Mouse (Mus musculus) heart, embryonic 14.5 days (tissue): ENCODE data around the gene Adam8. TPM values are rescaled to one million over a fixed set of nuclear protein-coding genes. Genes with fewer than 3 reads are reported as not detected.

Source experiments
- ATAC-seq: fragments of 200-750 bp; cut with Nextera tagmentation; 2 replicates; pipeline ENCODE4 v1.8.0; 2017; ENCODE audit warnings: low read depth, moderate TSS enrichment; ENCODE audit not compliant: insufficient number of reproducible peaks, insufficient read depth, low FRiP score
- H3K27ac ChIP-seq, 2 experiments: fragments of 200-500 bp in 1 of 2; fragments of 300-500 bp in 1 of 2; sonication (generic) in 1 of 2; replicated peaks in 1 of 2; 2 replicates each; pipeline ENCODE4 v1.5.1; 2012 to 2014; ENCODE audit warnings: low read depth in 2 of 2, low read length in 2 of 2, control low read depth in 1 of 2, mild to moderate bottlenecking in 1 of 2, mixed read lengths in 1 of 2; ENCODE audit not compliant: control insufficient read depth in 1 of 2, insufficient read depth in 1 of 2
- H3K27me3 ChIP-seq: fragments of 300-500 bp; sonication (generic); 2 replicates; pipeline ENCODE4 v1.6.1; 2014; ENCODE audit warnings: mild to moderate bottlenecking, low read length, control low read depth; ENCODE audit not compliant: control insufficient read depth, insufficient read depth
- H3K36me3 ChIP-seq: fragments of 300-500 bp; sonication (generic); 2 replicates; pipeline ENCODE4 v1.6.1; 2014; ENCODE audit warnings: mild to moderate bottlenecking, control low read depth, low read length, mixed read lengths; ENCODE audit not compliant: control insufficient read depth, insufficient read depth
- H3K4me1 ChIP-seq, 2 experiments: fragments of 200-500 bp in 1 of 2; fragments of 300-500 bp in 1 of 2; sonication (generic) in 1 of 2; 2 replicates each; pipeline ENCODE4 v1.6.1; 2012 to 2014; ENCODE audit warnings: low read length in 2 of 2, control low read depth in 1 of 2, mixed read lengths in 1 of 2; ENCODE audit not compliant: control insufficient read depth in 2 of 2, insufficient read depth in 2 of 2
- H3K4me2 ChIP-seq: fragments of 300-500 bp; sonication (generic); 2 replicates; pipeline ENCODE4 v1.6.1; 2014; ENCODE audit warnings: mild to moderate bottlenecking, low read length
- H3K4me3 ChIP-seq, 2 experiments: fragments of 200-500 bp in 1 of 2; fragments of 300-500 bp in 1 of 2; sonication (generic) in 1 of 2; 2 replicates each; pipeline ENCODE4 v1.5.1; 2012 to 2014; ENCODE audit warnings: low read length in 2 of 2, mild to moderate bottlenecking in 2 of 2, control low read depth in 1 of 2, low read depth in 1 of 2, moderate library complexity in 1 of 2; ENCODE audit not compliant: control insufficient read depth in 1 of 2, insufficient read depth in 1 of 2
- H3K9ac ChIP-seq: fragments of 300-500 bp; sonication (generic); 2 replicates; pipeline ENCODE4 v1.6.1; 2014; ENCODE audit warnings: mild to moderate bottlenecking, low read length
- H3K9me3 ChIP-seq: fragments of 300-500 bp; sonication (generic); 2 replicates; pipeline ENCODE4 v1.6.1; 2016; ENCODE audit warnings: low read length, control low read depth; ENCODE audit not compliant: control insufficient read depth
- WGBS: fragments of 180-500 bp; shearing (Covaris S2); extraction: QIAGEN DNeasy Blood & Tissue Kit; methylation state at CpG from one replicate; pipeline ENCODE4 v1.1.7; 2014; 5-methylcytosine and 5-hydroxymethylcytosine counted together
- polyA plus RNA-seq: library from polyadenylated mRNA; unstranded; fragments of >200 nt; fragmentation: Nextera tagmentation; extraction: Ambion mirVana; gene quantifications from 2 replicates; pipeline ENCODE4 v1.2.1, GENCODE M21; 2014

Gene Adam8
- polyA plus RNA-seq, 1 experiment from 2014 or later: 0.82 TPM

DNA sequence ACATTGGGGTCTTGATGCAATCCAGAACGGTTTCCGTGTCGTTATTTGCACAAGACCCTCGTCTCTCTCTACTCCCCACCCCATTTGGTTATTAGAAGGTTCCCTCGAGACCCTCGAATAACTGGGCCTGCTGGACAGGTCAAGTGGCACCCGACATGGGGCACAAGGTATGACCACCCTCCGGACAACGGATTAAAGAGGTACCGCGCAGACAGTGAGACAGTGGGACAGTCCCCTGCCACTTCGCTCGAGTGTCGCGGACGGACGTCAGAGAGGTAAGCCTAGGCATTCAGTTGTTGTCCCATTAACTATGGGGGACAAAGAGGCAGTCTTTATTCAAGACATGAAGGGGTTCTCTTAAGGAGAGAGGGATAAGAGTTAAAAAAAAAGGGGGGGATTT lies 19.0 kb upstream of the Adam8 start:
- Histone ChIP-seq H3K27me3 (no peaks in the 10 kb centered on the region), H3K9me3 (no peaks in the 10 kb centered on the region), H3K9ac (no peak overlapping the region), H3K36me3 (peaks cover 37% of the 10 kb centered on the region), H3K4me2 (no peak overlapping the region), H3K4me3 (no peak overlapping the region), H3K27ac (no peak overlapping the region), H3K4me1 (no peaks in the 10 kb centered on the region)
- WGBS: 96% methylated on average over 17 of the region's 17 CpGs
- no peak for ATAC-seq

DNA sequence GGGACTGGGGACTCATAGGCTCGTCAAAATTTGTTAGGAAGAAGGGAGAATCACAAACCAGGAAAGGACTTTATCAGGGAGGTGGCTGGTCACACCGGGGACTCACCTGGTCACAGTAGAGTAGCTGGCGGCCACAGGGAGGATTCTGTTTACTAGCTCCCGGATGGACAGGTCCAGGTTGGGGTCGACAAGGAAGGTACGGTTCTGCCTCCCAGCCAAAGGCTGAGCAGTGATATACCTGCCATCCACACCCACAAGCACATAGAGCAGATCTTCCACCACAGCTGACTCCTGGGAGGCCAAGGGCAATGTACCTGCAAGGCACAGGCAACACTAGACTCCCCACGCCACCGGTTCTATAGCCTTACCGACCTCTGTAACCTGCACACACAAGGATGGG lies 15.4 kb upstream of the Adam8 start:
- H3K36me3 ChIP-seq: peaks cover 67% of the 10 kb centered on the region
- no peak overlapping the region for H3K27ac ChIP-seq
- no peaks in the 10 kb centered on the region for H3K27me3 ChIP-seq
- H3K4me2 ChIP-seq: no peak overlapping the region
- WGBS: 90% methylated on average over 9 of the region's 9 CpGs
- no peak overlapping the region for H3K9ac ChIP-seq
- no peak for ATAC-seq
- no peaks in the 10 kb centered on the region for H3K4me1 ChIP-seq
- no peaks in the 10 kb centered on the region for H3K9me3 ChIP-seq
- H3K4me3 ChIP-seq: no peak overlapping the region

DNA sequence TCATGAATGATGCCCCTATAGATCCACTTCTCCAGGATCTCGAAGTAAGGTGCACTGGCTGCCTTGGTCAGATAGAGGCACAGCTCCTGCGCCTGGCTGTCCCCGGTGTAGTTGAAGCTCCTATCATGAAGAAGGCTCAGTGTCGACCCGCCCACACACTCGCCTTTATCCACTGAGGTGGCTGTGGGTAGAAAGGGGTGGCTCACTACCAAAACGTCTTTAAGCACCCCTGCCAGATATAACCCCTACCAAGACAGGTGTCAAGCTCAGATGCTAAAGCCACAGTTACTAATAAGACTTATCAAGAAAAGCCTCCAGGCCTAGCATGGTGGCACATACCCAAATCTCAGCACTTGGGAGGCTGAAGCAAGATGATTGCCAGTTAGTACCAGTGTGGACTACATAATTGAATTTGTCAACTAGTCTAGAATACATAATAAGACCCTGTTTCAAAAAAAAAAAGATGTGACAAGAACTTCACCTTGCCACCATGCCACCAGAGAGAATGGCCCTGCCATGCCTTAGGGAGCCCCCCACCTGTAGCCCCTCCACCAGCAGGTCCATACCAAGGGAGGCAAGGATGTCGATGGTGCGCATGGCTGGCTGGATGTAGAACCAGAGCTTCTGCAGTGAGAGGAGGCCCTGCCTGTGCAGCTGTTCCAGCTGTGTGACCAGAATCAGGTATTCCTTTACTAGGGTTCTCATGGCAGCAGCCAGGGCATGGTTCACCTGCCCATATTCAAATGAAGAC lies 14.7 kb upstream of the Adam8 start:
- H3K9ac ChIP-seq: no peak overlapping the region
- no peak for ATAC-seq
- no peaks in the 10 kb centered on the region for H3K27me3 ChIP-seq
- no peak overlapping the region for H3K4me3 ChIP-seq
- H3K4me2 ChIP-seq: no peak overlapping the region
- peaks cover 74% of the 10 kb centered on the region for H3K36me3 ChIP-seq
- WGBS: 89% methylated on average over 9 of the region's 9 CpGs
- no peak overlapping the region for H3K27ac ChIP-seq
- no peaks in the 10 kb centered on the region for H3K9me3 ChIP-seq
- no peaks in the 10 kb centered on the region for H3K4me1 ChIP-seq

DNA sequence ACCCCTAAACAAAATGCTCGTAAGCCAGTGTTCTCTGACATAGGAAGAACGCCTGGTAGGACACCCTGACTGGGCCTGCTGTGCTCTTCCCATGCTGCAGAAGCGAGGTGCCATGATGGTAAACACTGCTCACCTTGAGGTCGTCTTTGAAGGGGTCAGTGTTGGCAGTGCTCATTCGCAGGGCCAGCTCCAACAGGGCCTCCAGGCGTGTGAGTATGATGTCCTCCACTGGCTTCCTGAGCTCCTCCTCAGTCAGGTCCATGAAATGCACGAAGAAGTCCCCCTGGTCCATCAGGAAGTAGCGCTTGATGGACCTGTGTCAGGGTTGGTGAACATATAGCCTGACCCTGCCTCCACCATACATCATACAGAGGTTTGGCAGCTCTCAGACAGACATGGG lies 12.3 kb upstream of the Adam8 start:
- ATAC-seq: no peak
- 91% methylated on average over 8 of the region's 8 CpGs for WGBS
- Histone ChIP-seq H3K9ac (no peak overlapping the region), H3K4me3 (no peak overlapping the region), H3K9me3 (no peaks in the 10 kb centered on the region), H3K27ac (no peak overlapping the region), H3K27me3 (no peaks in the 10 kb centered on the region), H3K4me2 (no peak overlapping the region), H3K36me3 (peaks cover 83% of the 10 kb centered on the region), H3K4me1 (no peaks in the 10 kb centered on the region)

DNA sequence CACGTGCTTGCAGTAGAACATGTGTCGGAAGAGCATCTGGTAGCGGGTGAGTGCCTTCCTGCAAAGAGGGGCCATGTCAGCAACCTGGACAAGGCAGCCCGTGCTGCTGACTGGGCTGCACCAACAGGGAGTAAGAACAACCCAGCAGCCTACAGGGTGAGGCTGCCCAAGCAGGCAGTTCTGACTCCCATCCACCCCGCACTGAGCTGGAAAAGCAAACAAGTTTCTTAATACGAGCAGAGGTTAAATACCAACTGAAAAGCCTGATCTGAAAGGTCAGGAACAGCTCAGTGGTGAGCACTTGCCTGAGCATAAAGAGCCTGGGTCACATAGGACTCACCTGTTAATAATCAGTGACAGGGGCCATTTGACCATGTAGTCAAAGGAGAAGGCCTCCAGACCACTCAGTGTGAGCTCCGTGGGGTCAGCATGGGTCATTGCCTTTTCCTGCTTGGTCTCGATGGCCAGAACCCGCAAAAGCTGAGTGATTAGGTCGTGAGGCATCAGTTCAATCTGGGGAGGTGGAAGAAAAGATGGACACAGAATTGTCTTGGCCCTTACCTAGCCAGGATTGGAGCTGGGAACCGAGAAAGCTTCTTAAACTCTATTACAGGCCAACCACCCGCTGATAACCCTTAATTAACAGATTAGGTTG lies 8.9 kb upstream of the Adam8 start:
- H3K4me2 ChIP-seq: no peak overlapping the region
- H3K9ac ChIP-seq: no peak overlapping the region
- H3K9me3 ChIP-seq: no peaks in the 10 kb centered on the region
- H3K36me3 ChIP-seq: peaks cover 95% of the 10 kb centered on the region
- ATAC-seq: no peak
- H3K27ac ChIP-seq: no peak overlapping the region
- H3K27me3 ChIP-seq: no peaks in the 10 kb centered on the region
- no peaks in the 10 kb centered on the region for H3K4me1 ChIP-seq
- no peak overlapping the region for H3K4me3 ChIP-seq
- 83% methylated on average over 12 of the region's 12 CpGs for WGBS

DNA sequence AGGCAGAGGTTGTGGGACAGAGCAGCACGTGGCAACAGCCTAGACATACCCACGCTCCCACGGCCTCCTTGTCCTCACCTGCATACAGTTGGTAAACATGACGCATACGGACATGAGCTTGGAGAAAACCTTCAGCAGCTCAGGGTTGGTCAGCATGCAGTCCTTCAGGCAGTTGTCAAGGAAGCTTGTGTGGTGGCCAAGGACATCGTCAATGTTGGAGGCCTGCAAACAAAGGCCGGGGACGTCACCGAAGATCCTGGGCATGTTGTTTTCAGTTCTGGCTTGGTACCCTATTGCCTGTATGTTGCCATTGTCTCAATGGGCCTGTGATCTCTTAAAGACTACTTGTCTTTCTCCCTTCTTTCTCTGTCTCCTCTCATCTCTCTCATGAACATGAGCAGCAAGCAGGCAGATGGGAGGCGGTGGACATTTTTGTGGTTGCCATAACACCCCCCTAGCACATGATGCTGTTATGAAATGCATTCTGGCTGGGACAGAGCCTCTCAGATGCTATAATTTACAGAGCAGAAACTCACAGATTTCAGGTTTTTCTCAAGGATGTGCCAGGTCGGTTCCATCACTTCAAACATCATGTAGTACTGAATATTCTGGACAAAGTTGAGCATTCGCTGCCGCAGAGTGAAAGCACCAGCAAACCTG lies 6.5 kb upstream of the Adam8 start:
- Histone ChIP-seq H3K27me3 (0 out of 2 replicates have a peak, but pooled peaks cover under 1% of the 10 kb centered on the region), H3K27ac (no peak overlapping the region), H3K36me3 (peaks cover 87% of the 10 kb centered on the region), H3K9me3 (no peaks in the 10 kb centered on the region), H3K4me2 (no peak overlapping the region), H3K4me3 (no peak overlapping the region), H3K9ac (no peak overlapping the region), H3K4me1 (no peaks in the 10 kb centered on the region)
- ATAC-seq: no peak
- 94% methylated on average over 13 of the region's 13 CpGs for WGBS

DNA sequence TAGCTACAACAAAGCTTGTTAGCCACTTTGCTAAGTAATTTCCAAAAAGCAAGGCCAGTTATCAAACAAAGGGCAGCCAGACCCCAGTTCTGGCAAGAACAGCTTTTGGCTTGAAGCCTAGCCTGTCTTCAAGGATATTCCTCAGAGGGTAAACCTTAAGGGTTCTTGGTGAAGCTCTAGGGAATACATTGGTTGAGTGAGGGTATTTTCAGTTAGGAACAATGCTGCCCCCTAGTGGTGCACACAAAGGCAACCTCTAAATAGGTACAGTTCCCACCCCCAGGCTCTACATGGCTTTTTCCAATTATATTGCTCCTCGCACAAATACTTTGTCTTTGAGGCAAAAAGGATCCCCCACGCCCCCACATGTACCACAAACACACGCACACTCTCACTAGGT lies 2.3 kb upstream of the Adam8 start:
- Histone ChIP-seq H3K4me2 (no peak overlapping the region), H3K36me3 (peaks cover 55% of the 10 kb centered on the region), H3K27me3 (0 out of 2 replicates have a peak, but pooled peaks cover 3% of the 10 kb centered on the region), H3K4me3 (no peak overlapping the region), H3K27ac (no peak overlapping the region), H3K4me1 (no peaks in the 10 kb centered on the region), H3K9me3 (no peaks in the 10 kb centered on the region), H3K9ac (no peak overlapping the region)
- no peak for ATAC-seq
- 33% methylated on average over 3 of the region's 3 CpGs for WGBS
